Mouse (Mus musculus) G1E (cell line): ENCODE data around the gene Ano3.

Experiments
- CTCF ChIP-seq: IDR thresholded peaks from 2 replicates; pipeline ENCODE4 v1.5.1; 2012; ENCODE audit warnings: low read depth, low read length, inconsistent platforms, mixed read lengths
- GATA1 ChIP-seq: IDR thresholded peaks from 2 replicates; pipeline ENCODE4 v1.6.1; 2012; ENCODE audit warnings: borderline replicate concordance, low read length, inconsistent platforms, mixed read lengths
- POLR2AphosphoS5 ChIP-seq: IDR thresholded peaks from 2 replicates; pipeline ENCODE4 v1.6.1; 2012; ENCODE audit warnings: low read depth, low read length, inconsistent platforms; ENCODE audit not compliant: insufficient replicate concordance
- TAL1 ChIP-seq: conservative IDR thresholded peaks from 2 replicates; pipeline ENCODE4 v1.6.1; 2012; ENCODE audit warnings: low read depth, low read length, inconsistent platforms, mixed read lengths

- no peak for TF ChIP-seq CTCF
- no peak for TF ChIP-seq TAL1
- no peak for TF ChIP-seq GATA1
- TF ChIP-seq POLR2AphosphoS5 = no peak
Measured at GRCm38 (mm10) chr2:110787396-110787795, 163.3 kb downstream of the Ano3 start.
